Mouse (Mus musculus) olfactory bulb, adult 2 months (tissue): ENCODE measurements around the gene Bbs4.

Experiments
- CTCF ChIP-seq: fragments of 200-500 bp; IDR thresholded peaks from 2 replicates; pipeline ENCODE4 v1.5.1; 2012; ENCODE audit warnings: low read depth, mild to moderate bottlenecking, low read length, moderate library complexity; ENCODE audit not compliant: insufficient read depth
- POLR2A ChIP-seq: fragments of 200-500 bp; IDR thresholded peaks from 2 replicates; pipeline ENCODE4 v1.6.1; 2012; ENCODE audit warnings: mild to moderate bottlenecking, low read depth, low read length, moderate library complexity; ENCODE audit not compliant: insufficient read depth

DNA sequence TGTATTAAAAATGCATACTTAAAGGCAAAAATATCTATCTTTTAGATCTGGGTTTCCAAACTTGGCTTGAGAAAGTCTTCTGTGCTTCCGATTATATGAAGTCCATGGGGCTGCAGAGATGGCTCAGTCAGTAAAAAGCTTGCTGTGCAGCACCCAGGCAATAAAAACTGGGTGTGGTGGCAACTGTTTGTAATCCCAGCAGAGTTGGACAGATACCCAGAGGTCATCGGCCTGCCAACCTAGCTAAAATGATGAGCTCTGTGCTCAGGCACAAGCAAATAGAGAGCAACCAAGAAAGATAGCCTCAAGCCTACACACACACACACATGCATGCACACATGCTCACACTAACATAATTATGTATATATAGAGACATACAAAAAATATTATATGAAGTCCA, 75.1 kb downstream of the Bbs4 start:
- TF ChIP-seq POLR2A (no peak), CTCF (no peak)
